Mouse (Mus musculus): ENCODE results near the gene Foxred2. TPM values are rescaled to one million over a fixed set of nuclear protein-coding genes. Genes with fewer than 3 reads are reported as not detected.

Foxred2 gene
- polyA plus RNA-seq, 1 experiment from 2014 or later = 7.5 TPM

DNA sequence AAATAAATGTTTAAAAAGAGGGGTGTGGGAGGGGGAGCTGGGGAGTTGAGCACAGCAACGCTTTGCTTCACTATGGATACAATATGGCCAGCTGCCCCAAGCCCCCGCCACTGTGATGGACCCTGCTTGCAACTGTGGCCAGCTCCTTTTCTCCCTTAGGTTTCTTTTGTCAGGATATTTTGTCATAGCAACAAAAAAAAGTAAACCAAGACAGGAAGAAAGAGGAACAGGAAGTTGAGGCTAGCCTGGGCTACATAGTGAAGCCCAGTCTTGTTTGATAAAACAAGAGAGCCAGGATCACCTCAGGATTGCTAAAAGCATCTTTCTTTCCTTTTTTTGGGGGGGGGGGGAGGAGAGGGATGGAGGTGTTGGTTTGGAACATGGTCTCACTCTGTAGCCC, 31.3 kb downstream of the Foxred2 start:
- H3K9ac ChIP-seq = no peak overlapping the region
- no peak for ATAC-seq (ENCODE audit: low FRiP score)
- H3K27ac ChIP-seq = no peak overlapping the region
- no peaks in the 10 kb centered on the region for H3K27me3 ChIP-seq
- H3K4me1 ChIP-seq = peaks cover 18% of the 10 kb centered on the region
- WGBS = 94% methylated on average over 2 of the region's 2 CpGs
- peaks cover 61% of the 10 kb centered on the region for H3K36me3 ChIP-seq (replicated peaks)
- H3K4me3 ChIP-seq (replicated peaks) = no peak overlapping the region
- H3K9me3 ChIP-seq = no peaks in the 10 kb centered on the region
- H3K4me2 ChIP-seq = no peak overlapping the region

DNA sequence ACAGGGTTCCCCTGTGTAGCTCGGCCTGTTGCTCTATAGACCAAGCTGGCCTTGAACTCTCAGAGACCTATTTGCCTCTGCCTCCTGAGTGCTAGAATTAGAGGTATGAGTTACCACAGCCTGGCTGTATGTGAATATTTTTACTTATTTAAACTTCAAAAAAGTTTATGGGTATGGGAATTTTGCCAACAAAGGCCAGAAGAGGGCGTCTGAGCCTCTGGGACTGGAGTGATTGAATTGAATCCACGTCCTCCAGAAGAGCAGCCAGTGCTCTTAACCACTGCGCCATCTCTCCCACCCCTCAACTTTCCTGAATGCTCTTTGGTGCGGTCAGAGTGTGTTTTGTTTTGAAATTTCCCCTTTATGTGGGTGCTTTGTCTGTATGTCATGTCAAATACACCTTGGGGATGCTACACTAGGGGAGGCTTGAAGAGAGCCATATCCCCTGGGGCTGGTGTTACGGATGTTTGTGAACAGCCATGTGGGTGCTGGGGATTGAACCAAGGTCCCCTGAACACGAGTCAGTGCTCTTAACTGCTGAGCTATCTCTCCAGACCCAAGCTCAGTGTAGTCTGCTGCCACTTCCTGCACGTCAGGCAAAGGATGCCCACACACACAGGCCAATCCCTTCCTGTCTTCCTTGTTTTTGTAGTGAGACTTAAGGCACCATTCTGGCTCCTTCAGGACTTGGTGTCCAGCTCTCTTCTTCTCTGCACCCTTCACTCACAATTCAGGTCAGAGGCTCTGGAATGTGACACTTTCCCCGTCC, 33.1 kb downstream of the Foxred2 start:
- no peak for ATAC-seq (ENCODE audit: low FRiP score)
- Histone ChIP-seq H3K36me3 (replicated peaks) (peaks cover 75% of the 10 kb centered on the region), H3K9me3 (no peaks in the 10 kb centered on the region), H3K4me3 (replicated peaks) (no peak overlapping the region), H3K27me3 (no peaks in the 10 kb centered on the region), H3K4me1 (peaks cover 8% of the 10 kb centered on the region), H3K4me2 (no peak overlapping the region), H3K9ac (no peak overlapping the region), H3K27ac (no peak overlapping the region)
- WGBS = 74% methylated on average over 9 of the region's 9 CpGs

DNA sequence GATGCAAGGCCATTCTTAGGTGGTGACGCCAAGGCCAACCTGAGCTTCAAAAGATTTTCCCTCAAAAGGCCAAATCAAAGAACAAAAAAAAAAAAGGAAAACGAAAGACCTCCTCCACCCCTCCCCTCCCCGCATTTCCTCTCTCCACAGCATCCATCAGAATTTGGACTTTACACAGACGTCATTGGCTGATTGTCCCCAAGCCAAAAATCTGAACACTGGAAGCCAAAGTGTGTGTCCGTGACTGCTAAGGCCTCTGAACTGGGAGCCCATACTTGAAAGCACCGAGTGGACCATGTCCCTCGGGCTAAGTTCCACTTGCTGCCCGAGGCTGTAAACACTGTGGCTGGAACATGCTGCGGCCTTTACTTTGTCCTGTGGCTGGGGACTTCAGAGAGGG, 33.8 kb downstream of the Foxred2 start:
- WGBS = 85% methylated on average over 9 of the region's 9 CpGs
- no peaks in the 10 kb centered on the region for H3K27me3 ChIP-seq
- H3K27ac ChIP-seq = no peak overlapping the region
- no peaks in the 10 kb centered on the region for H3K9me3 ChIP-seq
- no peak for ATAC-seq (ENCODE audit: low FRiP score)
- peaks cover 75% of the 10 kb centered on the region for H3K36me3 ChIP-seq (replicated peaks)
- H3K4me2 ChIP-seq = no peak overlapping the region
- no peak overlapping the region for H3K4me3 ChIP-seq (replicated peaks)
- no peak overlapping the region for H3K9ac ChIP-seq
- H3K4me1 ChIP-seq = peaks cover 3% of the 10 kb centered on the region

DNA sequence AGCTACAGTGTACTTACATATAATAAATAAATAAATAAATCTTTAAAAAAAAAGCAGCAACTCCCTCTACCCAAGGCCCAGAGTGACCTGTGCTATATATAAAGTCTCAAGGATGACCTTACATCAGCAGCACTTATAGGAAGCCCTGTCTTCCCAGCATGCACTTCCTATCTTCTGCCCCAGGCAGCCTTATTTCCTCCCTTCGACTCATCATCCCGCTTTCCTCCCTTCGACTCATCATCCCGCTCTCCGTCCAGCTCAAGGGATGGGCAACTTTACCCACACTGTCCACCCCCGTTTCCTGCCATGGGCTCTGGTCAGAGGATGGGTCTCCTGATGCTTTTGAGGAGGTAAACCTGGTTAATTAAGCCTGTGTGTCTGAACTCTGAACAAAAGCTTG, 34.9 kb downstream of the Foxred2 start:
- H3K27ac ChIP-seq = no peak overlapping the region
- H3K4me2 ChIP-seq = no peak overlapping the region
- ATAC-seq (ENCODE audit: low FRiP score) = no peak
- H3K9ac ChIP-seq = no peak overlapping the region
- WGBS = 94% methylated on average over 6 of the region's 6 CpGs
- H3K4me3 ChIP-seq (replicated peaks) = no peak overlapping the region
- H3K27me3 ChIP-seq = no peaks in the 10 kb centered on the region
- no peaks in the 10 kb centered on the region for H3K4me1 ChIP-seq
- H3K36me3 ChIP-seq (replicated peaks) = peaks cover 70% of the 10 kb centered on the region
- H3K9me3 ChIP-seq = no peaks in the 10 kb centered on the region

DNA sequence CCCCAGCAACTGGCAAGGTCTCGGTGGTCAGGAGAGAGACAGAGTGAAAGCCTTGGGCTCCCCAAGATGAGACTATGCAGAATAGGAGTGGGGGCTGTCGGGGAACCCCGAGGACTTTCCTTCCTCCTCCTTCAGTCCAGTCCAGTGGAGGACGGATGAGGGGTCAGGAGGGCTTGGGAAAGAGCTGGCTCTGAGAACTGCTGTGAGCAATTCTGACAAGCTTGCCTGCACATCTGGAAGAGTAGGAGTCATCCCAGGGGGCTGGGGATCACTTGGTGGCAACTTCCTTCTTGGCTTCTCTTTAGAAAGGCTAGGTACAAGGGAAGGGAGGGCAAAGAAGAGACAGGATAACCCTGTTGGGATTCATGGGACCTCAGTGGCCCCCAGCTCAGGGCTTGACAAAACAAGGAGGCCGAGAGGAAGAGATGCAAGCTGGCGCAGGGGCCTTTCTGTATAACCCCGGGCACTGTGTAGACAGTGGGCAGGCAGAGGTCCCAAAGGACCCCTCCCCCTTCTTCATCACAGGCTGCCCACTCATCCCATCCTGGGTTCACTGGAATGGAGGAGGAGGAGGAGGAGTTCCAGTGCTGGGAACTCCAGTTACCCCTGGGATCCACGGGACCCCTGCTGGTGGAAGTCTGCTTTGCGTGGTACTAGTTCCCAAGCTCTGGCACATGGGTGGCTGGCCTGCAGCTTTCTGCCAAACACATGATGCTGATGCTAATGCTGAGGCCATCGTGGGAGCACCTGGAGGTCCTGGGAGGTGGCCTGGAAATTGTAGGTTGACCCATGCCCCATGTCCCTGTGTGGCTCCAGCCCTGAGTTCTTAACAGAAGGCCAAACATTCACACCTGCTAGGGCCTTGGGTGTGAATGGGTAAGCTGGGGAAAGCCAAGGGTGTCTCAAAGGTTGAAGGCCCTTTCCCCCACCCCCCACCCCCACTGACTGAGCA, 35.7 kb downstream of the Foxred2 start:
- no peaks in the 10 kb centered on the region for H3K9me3 ChIP-seq
- H3K27ac ChIP-seq = no peak overlapping the region
- no peaks in the 10 kb centered on the region for H3K27me3 ChIP-seq
- ATAC-seq (ENCODE audit: low FRiP score) = no peak
- no peak overlapping the region for H3K4me3 ChIP-seq (replicated peaks)
- peaks cover 72% of the 10 kb centered on the region for H3K36me3 ChIP-seq (replicated peaks)
- H3K9ac ChIP-seq = no peak overlapping the region
- 87% methylated on average over 10 of the region's 10 CpGs for WGBS
- no peak overlapping the region for H3K4me2 ChIP-seq
- H3K4me1 ChIP-seq = no peaks in the 10 kb centered on the region

DNA sequence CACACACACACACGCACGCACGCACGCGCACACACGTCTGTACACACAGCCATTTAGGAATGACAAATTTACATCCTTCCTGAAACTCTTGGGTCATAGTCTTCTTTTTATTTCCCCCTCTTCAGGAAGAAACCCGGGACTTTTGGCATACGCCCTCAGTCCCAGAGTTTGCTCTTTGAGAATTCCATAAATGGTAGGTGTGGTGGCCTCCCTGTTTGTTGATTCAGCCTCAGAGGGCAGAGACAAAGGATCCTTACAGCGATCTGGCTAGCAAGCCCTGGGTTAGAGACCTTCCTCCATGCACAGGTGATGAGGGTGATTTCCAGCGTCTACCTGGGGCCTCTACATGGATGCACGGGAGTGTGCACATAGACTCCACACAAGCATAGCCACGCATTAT, 37.1 kb downstream of the Foxred2 start:
- no peak for ATAC-seq (ENCODE audit: low FRiP score)
- 93% methylated on average over 12 of the region's 12 CpGs for WGBS

DNA sequence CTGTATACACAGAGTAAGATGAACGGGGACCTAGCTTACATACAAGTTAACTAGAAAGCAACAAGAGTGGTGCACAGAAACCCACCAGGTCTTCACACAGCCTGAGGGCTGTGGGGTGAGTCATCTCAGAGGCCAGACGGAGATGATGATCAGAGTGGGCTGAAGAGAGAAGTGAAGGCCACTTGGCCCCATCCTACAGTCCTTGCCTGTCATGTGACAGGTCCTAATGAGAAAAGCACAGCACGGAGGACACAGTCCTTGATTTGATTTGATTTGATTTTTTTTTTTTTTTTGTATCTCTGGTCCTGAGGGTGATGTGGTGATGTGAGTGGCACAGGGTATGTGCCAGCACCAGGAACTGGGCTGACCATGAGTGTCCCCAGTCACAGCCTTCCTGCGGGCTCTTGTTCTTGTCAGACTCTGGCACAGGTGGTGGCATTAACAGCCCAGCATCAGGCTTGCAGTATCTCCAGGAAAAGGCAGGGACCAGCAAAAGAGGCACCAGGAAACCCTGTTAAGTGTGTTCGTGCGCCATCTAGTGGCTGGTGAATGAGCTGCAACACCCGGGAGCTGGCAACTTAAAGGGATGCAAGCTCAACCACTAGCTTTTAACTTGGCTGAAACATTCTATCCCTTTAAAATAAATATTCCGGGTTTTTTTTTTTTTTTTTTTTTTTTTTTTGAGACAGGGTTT, 39.5 kb downstream of the Foxred2 start:
- WGBS = 42% methylated on average over 8 of the region's 8 CpGs
- Histone ChIP-seq H3K4me3 (replicated peaks) (no peak overlapping the region), H3K27me3 (no peaks in the 10 kb centered on the region), H3K36me3 (replicated peaks) (peaks cover 59% of the 10 kb centered on the region), H3K4me1 (no peaks in the 10 kb centered on the region), H3K9ac (no peak overlapping the region), H3K4me2 (no peak overlapping the region), H3K27ac (no peak overlapping the region), H3K9me3 (no peaks in the 10 kb centered on the region)
- peak; percentile 67; the same call in 1 of the 2 replicates for ATAC-seq (ENCODE audit: low FRiP score)

More for the DNA sequence above, 37.1 kb downstream of the Foxred2 start:
- Histone ChIP-seq H3K27ac (no peak overlapping the region), H3K36me3 (replicated peaks) (peaks cover 76% of the 10 kb centered on the region), H3K4me1 (no peaks in the 10 kb centered on the region), H3K4me3 (replicated peaks) (no peak overlapping the region), H3K4me2 (no peak overlapping the region), H3K9ac (no peak overlapping the region), H3K27me3 (no peaks in the 10 kb centered on the region), H3K9me3 (no peaks in the 10 kb centered on the region)

DNA sequence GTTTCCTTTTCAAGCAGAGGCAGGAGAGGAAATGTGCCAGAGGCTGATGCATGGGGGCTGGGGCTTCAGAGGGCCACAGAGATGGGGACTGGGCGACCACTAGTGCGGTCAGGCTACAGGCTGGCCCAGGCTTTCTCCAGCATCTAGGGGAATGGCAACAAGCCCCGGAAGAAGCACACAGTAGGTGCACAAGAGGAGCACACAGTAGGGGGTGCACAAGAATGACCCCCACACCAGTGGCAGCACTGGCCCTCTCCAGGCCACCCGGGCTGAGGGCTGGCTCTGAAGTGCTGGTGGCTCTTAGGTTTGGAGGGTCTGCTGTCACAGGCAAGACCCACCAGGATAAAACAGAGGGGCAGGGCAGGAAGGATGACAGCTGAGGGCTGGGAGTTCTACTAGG, 41.2 kb downstream of the Foxred2 start:
- no peak overlapping the region for H3K4me3 ChIP-seq (replicated peaks)
- no peak for ATAC-seq (ENCODE audit: low FRiP score)
- 98% methylated on average over 4 of the region's 4 CpGs for WGBS
- H3K4me2 ChIP-seq = no peak overlapping the region
- H3K9ac ChIP-seq = no peak overlapping the region
- peaks cover 44% of the 10 kb centered on the region for H3K36me3 ChIP-seq (replicated peaks)
- H3K27ac ChIP-seq = 0 out of 2 replicates have a peak overlapping the region, but pooled peaks have one; percentile 25
- no peaks in the 10 kb centered on the region for H3K4me1 ChIP-seq
- no peaks in the 10 kb centered on the region for H3K9me3 ChIP-seq
- no peaks in the 10 kb centered on the region for H3K27me3 ChIP-seq

DNA sequence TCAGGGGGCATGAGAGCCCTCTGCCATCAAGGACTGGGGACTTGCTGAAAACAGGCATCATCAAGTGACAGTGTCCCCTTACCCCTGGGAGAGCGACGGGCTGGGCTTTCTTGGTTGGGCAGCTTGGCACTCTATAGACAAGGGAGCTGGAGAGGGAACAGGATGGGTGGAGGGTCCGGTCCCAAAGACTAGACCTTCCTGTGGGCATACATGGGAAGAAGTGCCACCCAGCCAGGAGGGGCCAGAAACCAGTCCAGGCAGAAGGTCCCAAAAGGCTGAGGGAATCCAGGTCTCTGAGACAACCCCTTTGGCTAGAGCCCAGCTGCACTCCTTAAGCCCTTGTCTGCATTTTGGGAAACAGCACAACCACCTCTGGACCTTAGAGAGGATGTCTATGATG, 42.0 kb downstream of the Foxred2 start:
- Histone ChIP-seq H3K9ac (no peak overlapping the region), H3K4me1 (no peaks in the 10 kb centered on the region)

DNA sequence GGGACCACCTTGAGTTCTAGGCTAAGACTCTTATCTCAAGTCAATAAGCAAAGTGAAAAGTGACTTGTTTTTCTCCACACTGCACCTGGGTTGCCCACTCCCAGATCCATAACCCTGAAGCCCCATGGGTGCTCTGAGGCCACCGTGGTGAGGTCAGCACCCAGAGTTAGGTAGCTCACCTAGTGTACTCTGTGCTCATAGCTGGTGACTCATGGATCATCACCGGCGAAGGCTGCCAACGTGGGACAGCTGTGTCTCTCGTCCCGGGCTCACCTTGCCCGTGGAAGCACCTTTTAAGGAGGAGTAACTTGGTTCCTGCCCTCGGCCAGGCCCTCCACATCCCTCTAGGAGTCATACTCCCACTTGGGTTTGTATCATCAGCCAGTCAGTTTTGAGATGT, 43.5 kb downstream of the Foxred2 start:
- no peaks in the 10 kb centered on the region for H3K9me3 ChIP-seq

More for the DNA sequence above, 42.0 kb downstream of the Foxred2 start:
- no peaks in the 10 kb centered on the region for H3K27me3 ChIP-seq
- no peaks in the 10 kb centered on the region for H3K9me3 ChIP-seq
- whole genome bisulfite sequencing = 100% methylated on average over 3 of the region's 3 CpGs
- ATAC-seq (ENCODE audit: low FRiP score) = no peak
- no peak overlapping the region for H3K4me2 ChIP-seq
- no peak overlapping the region for H3K27ac ChIP-seq
- no peak overlapping the region for H3K4me3 ChIP-seq (replicated peaks)
- peaks cover 37% of the 10 kb centered on the region for H3K36me3 ChIP-seq (replicated peaks)

DNA sequence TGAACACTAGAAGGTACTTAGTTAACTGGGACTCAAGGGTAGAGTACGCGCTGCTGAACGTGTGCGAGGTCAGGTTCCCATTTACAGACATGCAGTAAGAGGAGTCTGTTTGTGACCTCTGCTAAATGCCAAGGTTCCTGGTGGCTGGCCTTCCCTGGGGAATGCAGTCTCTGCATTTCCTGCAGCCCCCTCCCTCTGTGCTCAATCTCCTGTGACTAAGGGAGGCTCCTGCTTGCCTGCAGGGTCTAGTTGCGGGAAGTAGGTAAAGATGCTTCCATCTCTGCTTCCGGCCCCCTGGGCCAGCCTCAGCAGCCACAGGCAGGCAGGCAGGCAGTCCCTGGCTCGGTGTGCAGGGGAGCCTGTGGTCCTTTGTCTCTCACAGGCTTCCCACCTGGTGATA, 43.9 kb downstream of the Foxred2 start:
- H3K4me3 ChIP-seq (replicated peaks) = no peak overlapping the region
- ATAC-seq (ENCODE audit: low FRiP score) = no peak
- H3K27ac ChIP-seq = no peak overlapping the region
- no peaks in the 10 kb centered on the region for H3K9me3 ChIP-seq
- H3K27me3 ChIP-seq = no peaks in the 10 kb centered on the region
- H3K36me3 ChIP-seq (replicated peaks) = peaks cover 29% of the 10 kb centered on the region
- H3K4me2 ChIP-seq = no peak overlapping the region
- 65% methylated on average over 7 of the region's 7 CpGs for WGBS
- H3K4me1 ChIP-seq = no peaks in the 10 kb centered on the region
- no peak overlapping the region for H3K9ac ChIP-seq

More for the DNA sequence above, 43.5 kb downstream of the Foxred2 start:
- Histone ChIP-seq H3K36me3 (replicated peaks) (peaks cover 29% of the 10 kb centered on the region), H3K4me2 (no peak overlapping the region), H3K9ac (no peak overlapping the region), H3K4me3 (replicated peaks) (no peak overlapping the region), H3K27me3 (no peaks in the 10 kb centered on the region), H3K4me1 (no peaks in the 10 kb centered on the region), H3K27ac (no peak overlapping the region)
- 91% methylated on average over 8 of the region's 8 CpGs for WGBS
- ATAC-seq (ENCODE audit: low FRiP score) = no peak

DNA sequence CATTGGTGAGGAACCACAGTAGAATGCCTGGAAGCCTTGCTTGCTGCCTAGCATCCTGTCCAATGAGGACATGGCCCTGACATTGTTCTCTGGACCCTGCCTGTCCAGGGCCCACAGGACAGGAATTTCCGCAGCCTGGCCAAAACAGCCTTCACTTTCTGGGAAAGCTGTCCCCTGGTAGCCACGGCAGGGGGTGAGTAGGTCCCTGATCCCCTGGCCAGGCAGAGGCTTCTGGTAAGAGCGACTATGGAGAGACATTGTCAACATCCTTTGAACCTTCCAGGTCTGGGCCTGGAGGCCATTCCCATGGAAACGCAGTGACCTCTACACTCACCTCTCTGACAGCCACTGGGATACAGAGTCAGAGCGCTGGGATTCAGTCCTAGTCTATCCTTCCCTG, 44.5 kb downstream of the Foxred2 start:
- no peak for ATAC-seq (ENCODE audit: low FRiP score)
- WGBS = 65% methylated on average over 5 of the region's 5 CpGs
- Histone ChIP-seq H3K27me3 (0 out of 2 replicates have a peak, but pooled peaks cover 3% of the 10 kb centered on the region), H3K27ac (no peak overlapping the region), H3K36me3 (replicated peaks) (peaks cover 29% of the 10 kb centered on the region), H3K9me3 (no peaks in the 10 kb centered on the region), H3K4me1 (no peaks in the 10 kb centered on the region), H3K4me2 (no peak overlapping the region), H3K9ac (no peak overlapping the region), H3K4me3 (replicated peaks) (no peak overlapping the region)
